Mouse (Mus musculus) thymus, postnatal 25 days (tissue): Measurements from ENCODE around the gene Crlf1.

Experiments
- DNase-seq: peaks from one replicate; pipeline ENCODE4 v3.0.0; 2022

Gene Crlf1

GRCm38 (mm10) chr8:70492664-70493640, at the start of gene Crlf1:
Crlf1 (plus strand) TSS chr8:70493158.
- no peak for DNase-seq

- DNase-seq: no peak
Observed at GRCm38 (mm10) chr8:70443326-70443725, 49.6 kb upstream of the Crlf1 start.

- DNase-seq: no peak
Observed at GRCm38 (mm10) chr8:70445988-70446387, 47.0 kb upstream of the Crlf1 start.

- no peak for DNase-seq
Observed at GRCm38 (mm10) chr8:70447639-70448420, 45.1 kb upstream of the Crlf1 start.

GRCm38 (mm10) chr8:70452196-70452966, 40.6 kb upstream of the Crlf1 start:
- no peak for DNase-seq

- DNase-seq: no peak
Observed at GRCm38 (mm10) chr8:70453852-70454251, 39.1 kb upstream of the Crlf1 start.

GRCm38 (mm10) chr8:70456996-70457395, 36.0 kb upstream of the Crlf1 start:
- no peak for DNase-seq

- DNase-seq: no peak
Observed at GRCm38 (mm10) chr8:70457882-70458281, 35.1 kb upstream of the Crlf1 start.

- DNase-seq: no peak
Observed at GRCm38 (mm10) chr8:70458462-70458861, 34.5 kb upstream of the Crlf1 start.

- DNase-seq: no peak
Observed at GRCm38 (mm10) chr8:70459636-70460035, 33.3 kb upstream of the Crlf1 start.

- no peak for DNase-seq
Observed at GRCm38 (mm10) chr8:70460199-70460598, 32.8 kb upstream of the Crlf1 start.

- no peak for DNase-seq
Observed at GRCm38 (mm10) chr8:70460606-70461005, 32.4 kb upstream of the Crlf1 start.

GRCm38 (mm10) chr8:70461765-70462515, 31.0 kb upstream of the Crlf1 start:
- DNase-seq: no peak

- DNase-seq: no peak
Observed at GRCm38 (mm10) chr8:70462516-70462813, 30.5 kb upstream of the Crlf1 start.

GRCm38 (mm10) chr8:70463306-70463705, 29.7 kb upstream of the Crlf1 start:
- DNase-seq: no peak

GRCm38 (mm10) chr8:70464162-70464561, 28.8 kb upstream of the Crlf1 start:
- no peak for DNase-seq

- no peak for DNase-seq
Observed at GRCm38 (mm10) chr8:70465701-70466100, 27.3 kb upstream of the Crlf1 start.

- no peak for DNase-seq
Observed at GRCm38 (mm10) chr8:70466305-70466704, 26.7 kb upstream of the Crlf1 start.

- no peak for DNase-seq
Observed at GRCm38 (mm10) chr8:70466771-70467170, 26.2 kb upstream of the Crlf1 start.

GRCm38 (mm10) chr8:70467229-70467725, 25.7 kb upstream of the Crlf1 start:
- DNase-seq: no peak

- DNase-seq: no peak
Observed at GRCm38 (mm10) chr8:70467907-70468306, 25.1 kb upstream of the Crlf1 start.

- DNase-seq: no peak
Observed at GRCm38 (mm10) chr8:70468733-70469132, 24.2 kb upstream of the Crlf1 start.
